Mouse (Mus musculus) gastrocnemius, adult 2 months (tissue): ENCODE data around the gene Rere. TPM values are rescaled to one million over a fixed set of nuclear protein-coding genes. Genes with fewer than 3 reads are reported as not detected.
"Not testable (repeated sequence)": the region's sequence is repeated elsewhere in the genome, so short reads cannot be mapped to it uniquely, and the experiment has no call there.

Experiments used
- DNase-seq: peaks from one replicate; pipeline ENCODE4 v3.0.0; 2022
- H3K27ac ChIP-seq: fragments of 200-600 bp; 2 replicates; pipeline ENCODE4 v1.8.1; 2022; ENCODE audit warnings: mild to moderate bottlenecking
- H3K4me3 ChIP-seq: fragments of 200-600 bp; 2 replicates; pipeline ENCODE4 v1.8.1; 2022; ENCODE audit warnings: mild to moderate bottlenecking, moderate library complexity
- CTCF ChIP-seq: fragments of 200-600 bp; IDR thresholded peaks from 2 replicates; pipeline ENCODE4 v1.8.1; 2022; ENCODE audit warnings: antibody characterized with exemption, mild to moderate bottlenecking, moderate library complexity
- intact Hi-C: fragments of 180-260 bp; cut with DNase I; formaldehyde crosslinking; loops from one replicate; pipeline ENCODE4 v1.15.1; 2025
- total RNA-seq, 2 experiments: library from RNA; stranded (reverse); gene quantifications; 2 replicates each; pipeline ENCODE4 v1.2.3; 2021

Gene Rere
- total RNA-seq, 2 experiments from 2014 or later: 71.3 to 95.7 TPM

DNA sequence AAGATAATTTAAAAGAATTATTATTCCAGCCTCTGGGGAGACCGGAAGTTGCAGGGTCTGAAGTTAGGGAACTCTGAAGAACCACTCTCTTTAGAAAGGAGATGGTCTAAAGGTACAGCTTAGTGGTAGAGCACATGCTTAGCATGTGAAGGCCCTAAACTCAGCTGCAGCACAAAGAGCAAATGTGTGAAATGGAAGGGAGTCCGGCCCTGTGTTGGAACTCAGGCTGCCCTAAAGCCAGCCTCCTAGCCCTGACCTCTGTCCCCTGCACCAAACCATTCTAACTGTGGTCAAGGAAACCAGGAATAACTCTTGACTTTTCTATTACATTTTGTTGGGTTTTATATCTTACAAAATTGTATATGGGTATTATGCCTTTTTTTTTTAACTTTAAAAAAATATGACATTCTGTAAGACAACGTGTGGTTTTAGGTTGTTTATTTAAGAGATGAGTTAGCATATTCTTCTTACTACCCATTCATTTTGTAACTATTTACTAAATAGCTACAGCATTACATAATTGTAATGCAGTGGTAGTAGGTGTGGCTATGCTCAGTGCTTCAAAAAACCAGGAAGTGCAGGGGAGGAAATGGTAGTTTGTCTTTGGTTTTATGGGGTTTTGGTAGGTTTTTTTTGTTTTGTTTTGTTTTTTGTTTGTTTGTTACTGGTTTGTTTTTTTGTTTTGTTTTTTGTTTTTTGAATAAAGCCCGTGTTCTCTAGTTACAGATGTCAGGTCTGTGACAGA is 312.2 kb downstream of the Rere start:
- intact Hi-C loops: no loop called here

DNA sequence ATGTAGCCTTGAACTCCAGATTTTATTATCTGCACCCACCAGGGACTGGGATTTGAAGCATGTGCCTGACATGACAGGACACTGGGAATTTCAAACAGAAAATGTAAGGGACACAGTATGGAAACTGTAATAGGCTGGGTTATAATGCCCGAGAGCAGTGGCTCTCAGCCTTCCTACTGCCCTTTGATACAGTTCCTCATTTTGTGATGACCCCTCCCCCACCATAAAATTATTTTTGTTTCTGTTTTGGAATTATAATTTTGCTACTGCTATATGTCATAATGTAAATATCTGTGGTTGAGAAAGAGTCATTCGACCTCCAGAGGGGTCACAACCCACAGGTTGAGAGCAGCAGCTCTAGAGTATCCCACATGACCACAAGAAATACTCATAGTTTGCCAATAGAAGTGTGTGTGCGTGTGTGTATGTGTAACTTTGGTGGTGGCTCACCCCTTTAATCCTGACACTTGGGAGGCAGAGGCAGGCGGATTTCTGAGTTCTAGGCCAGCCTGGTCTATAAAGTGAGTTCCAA is 312.9 kb downstream of the Rere start:
- no peak for TF ChIP-seq CTCF
- Histone ChIP-seq H3K4me3 (no peak overlapping the region), H3K27ac (peak overlapping the region; percentile 8)
- DNase-seq: no peak
- intact Hi-C loops: no loop called here

More for the DNA sequence above, 312.2 kb downstream of the Rere start:
- Histone ChIP-seq H3K4me3 (no peak overlapping the region), H3K27ac (peak overlapping the region; percentile 44)
- DNase-seq: no peak
- TF ChIP-seq CTCF: no peak

DNA sequence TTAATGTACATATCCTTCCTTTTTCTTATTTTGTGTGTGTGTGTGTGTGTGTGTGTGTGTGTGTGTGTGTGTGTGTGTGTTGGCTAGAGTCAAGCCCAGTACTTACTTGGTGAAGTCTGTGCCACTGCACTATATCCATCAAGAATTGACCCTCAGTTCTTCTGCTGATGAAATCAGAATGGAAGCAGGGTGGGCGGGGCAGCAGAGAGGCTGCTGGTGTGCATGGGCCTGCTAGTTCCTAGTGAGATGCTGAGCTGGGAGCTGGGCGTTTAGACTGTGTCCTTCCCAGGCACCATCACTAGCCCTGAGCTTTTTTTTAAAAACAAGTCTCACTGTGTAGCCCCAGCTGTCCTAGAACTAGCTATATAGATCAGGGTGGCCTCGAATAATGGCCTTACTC is 313.6 kb downstream of the Rere start:
- H3K4me3 ChIP-seq: no peak overlapping the region
- no peak overlapping the region for H3K27ac ChIP-seq
- DNase-seq: no peak
- intact Hi-C loops: loop anchor here (5.0 kb wide), 2 partner anchors 38 to 108 kb away; no protein-coding TSS in a partner anchor
- no peak for TF ChIP-seq CTCF

DNA sequence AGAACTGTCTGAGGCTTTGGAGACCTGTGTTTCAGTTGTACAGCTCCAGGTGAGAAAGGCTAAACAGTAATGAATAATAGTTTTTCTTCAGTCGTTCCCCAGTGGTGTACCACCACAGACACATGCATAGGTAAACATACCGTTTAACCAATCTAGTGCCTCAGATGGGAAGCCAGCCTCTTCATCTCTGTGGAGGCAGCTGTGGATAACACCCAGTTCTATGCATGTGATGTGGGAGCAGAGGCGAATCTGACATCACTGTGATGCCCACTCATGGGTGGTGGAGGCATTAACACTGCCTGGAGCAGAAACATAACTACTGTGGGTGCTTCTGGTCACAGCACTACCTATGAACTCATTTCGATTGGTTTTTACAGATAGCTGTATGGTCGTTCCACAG is 314.5 kb downstream of the Rere start:
- TF ChIP-seq CTCF: no peak
- intact Hi-C loops: loop anchor here (5.0 kb wide), 2 partner anchors 39 to 109 kb away; no protein-coding TSS in a partner anchor
- DNase-seq: no peak
- H3K4me3 ChIP-seq: no peak overlapping the region
- H3K27ac ChIP-seq: peak overlapping the region; percentile 38; the same call in 1 of the 2 replicates

DNA sequence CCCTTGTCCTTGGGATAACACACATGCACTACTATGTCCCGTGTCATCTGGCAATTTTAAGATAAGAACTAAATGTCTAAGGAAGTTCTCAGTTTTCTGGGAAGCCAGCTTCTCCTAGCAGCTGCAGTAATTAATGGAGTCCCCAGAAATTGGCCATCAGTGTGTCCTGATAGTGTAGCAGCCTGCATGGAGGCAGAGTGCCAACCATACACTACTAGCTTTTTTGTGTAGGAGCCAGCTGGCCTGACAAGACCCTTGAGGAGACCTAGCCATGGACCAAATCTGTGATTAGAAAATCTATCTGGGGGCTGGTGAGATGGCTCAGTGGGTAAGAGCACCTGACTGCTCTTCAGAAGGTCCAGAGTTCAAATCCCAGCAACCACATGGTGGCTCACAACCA is 317.2 kb downstream of the Rere start:
- DNase-seq: no peak
- no peak for TF ChIP-seq CTCF
- H3K27ac ChIP-seq: peak overlapping the region; percentile 72
- intact Hi-C loops: loop anchor here (5.0 kb wide), 2 partner anchors 41 to 111 kb away; no protein-coding TSS in a partner anchor
- H3K4me3 ChIP-seq: no peak overlapping the region

DNA sequence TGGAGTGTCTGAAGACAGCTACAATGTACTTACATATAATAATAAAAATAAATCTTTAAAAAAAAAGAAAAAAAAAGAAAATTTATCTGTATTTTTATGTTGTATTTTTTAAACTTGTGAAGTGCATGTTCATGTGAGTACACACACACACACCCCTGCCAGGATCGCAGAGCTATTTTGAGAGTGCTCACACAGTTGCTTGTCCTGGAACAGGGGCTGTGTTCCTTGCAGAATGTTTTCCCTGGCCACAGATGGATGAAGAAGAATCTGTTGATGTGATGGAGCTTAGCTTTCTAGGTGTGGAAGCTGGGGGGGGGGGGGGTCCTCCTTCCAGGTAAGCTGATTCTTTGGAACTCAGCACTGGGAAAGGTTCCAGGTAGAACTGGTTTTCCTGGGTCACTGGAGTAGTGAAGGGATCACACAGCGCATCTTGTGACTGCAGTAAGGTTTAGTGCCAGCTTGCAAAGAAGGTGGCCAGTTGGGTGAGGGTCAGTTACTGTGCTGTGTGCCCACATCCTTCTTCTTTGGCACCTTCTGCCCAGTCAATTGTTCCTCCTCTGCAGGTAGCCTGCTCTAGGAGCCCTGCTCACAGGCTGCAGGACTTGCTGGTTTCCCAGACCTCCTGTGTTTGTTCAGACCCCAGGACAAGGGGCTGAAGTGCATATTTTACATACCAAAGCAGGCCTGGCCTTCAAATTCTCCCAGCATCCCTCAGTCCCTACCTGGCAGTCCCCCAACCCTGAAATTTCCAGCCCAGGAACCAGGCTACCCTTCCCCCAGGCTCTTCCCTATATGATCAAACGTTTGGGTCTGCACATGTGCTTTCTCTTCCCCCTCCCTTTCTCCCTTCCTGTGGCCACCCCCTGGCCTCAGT is 317.9 kb downstream of the Rere start:
- Histone ChIP-seq H3K4me3 (no peak overlapping the region), H3K27ac (peak overlapping the region; percentile 72)
- DNase-seq: no peak
- intact Hi-C loops: loop anchor here (5.0 kb wide), 2 partner anchors 42 to 112 kb away; no protein-coding TSS in a partner anchor
- no peak for TF ChIP-seq CTCF

DNA sequence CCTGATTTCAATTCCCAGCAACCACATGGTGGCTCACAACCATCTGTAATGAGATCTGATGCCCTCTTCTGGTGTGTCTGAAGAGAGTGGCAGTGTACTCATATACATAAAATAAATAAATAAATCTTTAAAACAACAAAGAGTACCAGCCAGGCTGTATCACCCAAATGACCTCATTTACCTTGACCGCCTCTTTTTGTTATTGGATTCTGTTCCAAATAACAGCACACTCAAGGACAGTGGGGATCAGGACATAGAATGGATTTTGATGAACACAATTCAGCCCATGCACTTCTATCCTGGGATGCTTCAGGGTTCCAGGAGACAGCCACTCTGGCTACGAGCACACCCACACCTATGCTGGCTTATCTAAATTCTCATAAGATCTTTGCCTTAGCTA is 319.1 kb downstream of the Rere start:
- intact Hi-C loops, DNase-seq, H3K4me3 ChIP-seq, H3K27ac ChIP-seq: not testable (repeated sequence)

DNA sequence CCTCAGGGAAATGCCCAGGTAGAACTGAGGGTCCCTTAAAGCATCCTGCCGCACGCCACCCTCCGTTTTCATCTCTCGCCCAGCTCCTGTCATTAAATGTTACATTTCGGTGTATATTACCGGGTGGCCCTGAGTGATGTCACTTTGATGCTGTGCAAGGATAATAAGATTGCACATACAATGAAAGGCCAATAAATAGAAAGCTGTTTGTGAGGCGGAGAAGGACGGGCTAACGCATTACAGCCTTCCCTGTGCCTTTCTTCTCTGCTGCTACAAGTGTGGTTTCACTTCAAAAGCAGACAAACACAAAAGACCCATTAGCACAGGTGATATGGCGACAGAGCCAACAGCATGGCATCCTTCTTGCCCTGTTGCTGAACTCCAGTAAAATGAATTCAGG is 320.0 kb downstream of the Rere start:
- no peak for DNase-seq
- H3K27ac ChIP-seq: no peak overlapping the region
- intact Hi-C loops: no loop called here
- no peak overlapping the region for H3K4me3 ChIP-seq
- no peak for TF ChIP-seq CTCF

DNA sequence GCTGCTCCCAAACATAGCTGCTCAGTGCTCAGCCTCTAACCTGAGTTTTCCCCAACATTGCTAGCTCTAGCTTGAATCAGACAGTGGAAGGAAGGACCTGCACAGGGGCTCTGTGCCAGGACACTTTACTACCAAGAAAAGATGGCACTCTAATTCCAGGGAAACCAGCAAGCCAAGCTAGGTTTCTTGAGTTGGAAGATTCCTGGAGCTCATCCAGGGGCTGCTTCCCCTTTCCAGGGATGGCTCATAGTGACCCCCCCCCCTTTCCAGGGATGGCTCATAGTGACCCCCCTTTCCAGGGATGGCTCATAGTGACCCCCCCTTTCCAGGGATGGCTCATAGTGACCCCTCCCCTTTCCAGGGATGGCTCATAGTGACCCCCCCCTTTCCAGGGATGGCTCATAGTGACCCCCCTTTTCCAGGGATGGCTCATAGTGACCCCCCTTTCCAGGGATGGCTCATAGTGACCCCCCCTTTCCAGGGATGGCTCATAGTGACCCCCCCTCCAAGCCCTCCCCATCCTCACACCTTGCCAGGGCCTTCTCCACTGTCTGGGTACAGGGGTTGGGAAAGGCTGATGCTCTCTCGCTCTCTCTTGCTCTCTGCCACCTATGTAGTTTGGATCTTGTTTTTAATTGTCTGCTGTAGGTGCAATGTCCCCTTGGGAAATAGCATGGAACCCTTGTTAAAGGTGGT is 322.1 kb downstream of the Rere start:
- Histone ChIP-seq H3K4me3 (no peak overlapping the region), H3K27ac (no peak overlapping the region)
- intact Hi-C loops: no loop called here
- DNase-seq: no peak
- no peak for TF ChIP-seq CTCF

DNA sequence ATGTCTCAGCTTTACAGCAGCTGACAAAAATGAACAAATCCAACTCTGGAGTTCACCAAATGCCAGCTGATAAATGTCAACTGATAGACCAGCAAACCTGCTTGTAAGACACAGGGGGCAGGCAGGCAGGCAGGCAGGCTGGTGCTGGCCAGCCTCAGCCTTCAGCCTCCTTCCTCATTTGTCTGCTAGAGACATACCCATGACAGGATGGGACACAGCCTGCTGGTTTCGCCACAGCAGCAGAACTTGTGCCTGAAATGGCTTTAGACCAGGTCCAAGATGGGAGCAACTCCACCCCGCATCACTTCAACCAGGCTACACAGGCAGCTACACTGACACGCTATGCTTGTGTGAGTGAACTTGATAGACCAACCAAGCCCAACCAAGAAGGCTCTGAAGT is 324.4 kb downstream of the Rere start:
- intact Hi-C loops: no loop called here
- TF ChIP-seq CTCF: no peak
- Histone ChIP-seq H3K4me3 (no peak overlapping the region), H3K27ac (0 out of 2 replicates have a peak overlapping the region, but pooled peaks have one; percentile 6)
- no peak for DNase-seq

DNA sequence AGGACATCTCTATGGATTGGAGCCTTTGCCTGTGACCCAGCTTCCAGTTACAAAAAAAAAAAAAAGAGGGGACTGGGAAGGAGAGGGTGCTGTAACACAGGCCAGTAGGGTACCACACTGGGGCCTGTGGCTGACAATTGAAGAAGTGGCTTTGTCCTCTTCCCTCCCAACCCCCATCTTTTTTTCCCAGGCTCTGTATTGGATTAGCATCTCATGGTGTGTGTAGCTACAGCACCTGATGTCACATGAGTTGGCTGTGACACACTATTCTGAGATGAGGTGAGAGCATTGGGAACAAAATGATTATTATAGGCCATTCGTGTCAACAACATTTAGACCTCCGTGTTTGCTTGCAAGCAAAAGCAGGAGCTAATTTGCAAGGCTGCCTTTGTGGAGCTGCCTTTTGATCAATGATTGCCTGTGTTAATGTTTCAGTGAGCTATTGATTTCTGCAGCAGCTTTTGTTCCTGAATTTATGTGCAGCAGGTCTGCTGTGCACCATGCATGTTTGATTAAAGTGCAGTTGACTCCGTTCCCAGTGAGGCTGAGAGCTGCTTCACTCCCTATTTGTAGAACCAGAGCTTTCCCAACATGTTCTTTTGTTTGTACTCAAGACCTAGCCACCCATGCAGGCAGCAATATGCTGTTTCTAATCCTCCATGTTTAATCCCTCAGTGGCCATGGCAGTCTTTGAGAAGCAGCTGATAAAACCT is 325.2 kb downstream of the Rere start:
- no peak overlapping the region for H3K27ac ChIP-seq
- TF ChIP-seq CTCF: no peak
- no peak overlapping the region for H3K4me3 ChIP-seq
- DNase-seq: no peak
- intact Hi-C loops: no loop called here

DNA sequence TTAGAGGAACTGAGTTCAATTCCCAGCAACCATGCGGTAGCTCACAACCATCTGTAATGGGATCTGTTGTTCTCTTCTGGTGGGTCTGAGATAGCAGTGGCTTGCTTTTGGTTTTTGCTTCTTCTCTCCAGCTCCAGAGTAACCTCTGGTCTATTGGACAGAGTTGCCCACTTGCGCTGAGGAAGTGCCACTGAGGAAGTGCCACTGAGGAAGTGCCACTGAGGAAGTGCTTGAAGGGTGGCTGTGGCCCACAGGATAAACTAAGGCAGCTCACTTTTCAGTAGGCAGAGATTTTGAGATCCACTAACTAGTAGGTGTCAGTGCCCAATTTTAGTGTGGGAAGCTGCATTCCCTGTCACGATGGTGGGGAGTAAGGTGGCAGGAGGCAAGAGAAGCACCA is 327.2 kb downstream of the Rere start:
- Histone ChIP-seq H3K4me3 (no peak overlapping the region), H3K27ac (no peak overlapping the region)
- no peak for DNase-seq
- TF ChIP-seq CTCF: no peak
- intact Hi-C loops: no loop called here
